Comparison of ENCODE assay signal across 10 mouse cellular contexts in genomic region chr2:16706227-16706626, GRCm38 (mm10).
DNase-seq lines count a peak whose midpoint lies in the region; ATAC-seq and TF ChIP-seq lines count a peak whose summit lies in the region.
"Had no signal": no experiment of that assay in that cellular context is flagged by ENCODE, and none has a peak within 500 bp of the region (broad histone marks: within the 10 kb centered on the region; RNA-seq: fewer than 3 reads in every experiment).

No protein-coding gene starts in this region.

- no peak for TF ChIP-seq POLR2A in thymus, adult 2 months (IDR thresholded peaks at IDR 0.05; ENCODE audit: control insufficient read depth, extremely low read depth, insufficient read depth, low read length, poor library complexity)
- TF ChIP-seq POLR2A in bone marrow, adult 2 months (IDR thresholded peaks at IDR 0.05; ENCODE audit: borderline replicate concordance, control insufficient read depth, low read depth, low read length) = no peak

- H3K27ac ChIP-seq in thymus, adult 2 months (ENCODE audit: control insufficient read depth, insufficient read depth, low read length) = no peak overlapping the region
- H3K27ac ChIP-seq in bone marrow, adult 2 months (ENCODE audit: control insufficient read depth, insufficient read depth, low read depth, low read length, poor library complexity) = no peak overlapping the region
- H3K27ac ChIP-seq in neural tube, embryonic 15.5 days (replicated peaks) = no peak overlapping the region
- H3K27ac ChIP-seq: embryonic facial prominence, embryonic 10.5 days; heart, embryonic 15.5 days; limb, embryonic 15.5 days had no signal

- no peak overlapping the region for H3K4me3 ChIP-seq in thymus, adult 2 months (ENCODE audit: control insufficient read depth, insufficient read depth, low read length)
- H3K4me3 ChIP-seq in bone marrow, adult 2 months (replicated peaks; ENCODE audit: control insufficient read depth, low read depth, low read length) = no peak overlapping the region
- H3K4me3 ChIP-seq in neural tube, embryonic 15.5 days (replicated peaks) = no peak overlapping the region
- H3K4me3 ChIP-seq: embryonic facial prominence, embryonic 10.5 days; heart, embryonic 15.5 days; limb, embryonic 15.5 days had no signal

- ATAC-seq in neural tube, embryonic 15.5 days (ENCODE audit: low FRiP score) = no peak

- DNase-seq in kidney, adult 9 months = peak; percentile 22
- DNase-seq in kidney, postnatal 14 days = no peak
- peak; percentile 48 for DNase-seq in thymus, adult 2 months
- DNase-seq in thymus, adult 18-20 months = no peak
- DNase-seq in spleen, adult 12 weeks (ENCODE audit: low spot score) = no peak

- 95% methylated on average over 2 of the region's 2 CpGs for WGBS in thymus, adult 2 months
- WGBS in bone marrow, adult 2 months = 80% methylated on average over 2 of the region's 2 CpGs
- WGBS in neural tube, embryonic 15.5 days = 93% methylated on average over 2 of the region's 2 CpGs

- H3K4me2 ChIP-seq in neural tube, embryonic 15.5 days = no peak overlapping the region
- H3K4me2 ChIP-seq: heart, embryonic 15.5 days; limb, embryonic 15.5 days had no signal

- no peak overlapping the region for H3K9ac ChIP-seq in neural tube, embryonic 15.5 days (replicated peaks)
- H3K9ac ChIP-seq: heart, embryonic 15.5 days; limb, embryonic 15.5 days had no signal

- no peaks in the 10 kb centered on the region for H3K36me3 ChIP-seq in thymus, adult 2 months (ENCODE audit: control insufficient read depth, insufficient read depth, low read length)
- no peaks in the 10 kb centered on the region for H3K36me3 ChIP-seq in neural tube, embryonic 15.5 days
- H3K36me3 ChIP-seq: embryonic facial prominence, embryonic 10.5 days; heart, embryonic 15.5 days; limb, embryonic 15.5 days had no signal

- no peaks in the 10 kb centered on the region for H3K4me1 ChIP-seq in thymus, adult 2 months (replicated peaks; ENCODE audit: control insufficient read depth, insufficient read depth, low read length)
- H3K4me1 ChIP-seq in bone marrow, adult 2 months (ENCODE audit: control insufficient read depth, insufficient read depth, low read length) = no peaks in the 10 kb centered on the region
- H3K4me1 ChIP-seq in neural tube, embryonic 15.5 days = no peaks in the 10 kb centered on the region
- H3K4me1 ChIP-seq: heart, embryonic 15.5 days; limb, embryonic 15.5 days had no signal

- no peak for TF ChIP-seq CTCF in thymus, adult 2 months (IDR thresholded peaks at IDR 0.05; ENCODE audit: borderline replicate concordance, control insufficient read depth, extremely low read depth, insufficient read depth, low read length, poor library complexity)
- TF ChIP-seq CTCF in bone marrow, adult 2 months (IDR thresholded peaks at IDR 0.05; ENCODE audit: control insufficient read depth, insufficient read depth, low read length) = peak; percentile 22; the same call in 1 of the 2 replicates

- H3K27me3 ChIP-seq in thymus, adult 2 months (ENCODE audit: control insufficient read depth, insufficient read depth, low read length) = no peaks in the 10 kb centered on the region
- no peaks in the 10 kb centered on the region for H3K27me3 ChIP-seq in neural tube, embryonic 15.5 days (replicated peaks)
- H3K27me3 ChIP-seq: heart, embryonic 15.5 days; limb, embryonic 15.5 days had no signal

- no peaks in the 10 kb centered on the region for H3K9me3 ChIP-seq in neural tube, embryonic 15.5 days (replicated peaks)
- H3K9me3 ChIP-seq: embryonic facial prominence, embryonic 10.5 days; heart, embryonic 15.5 days; limb, embryonic 15.5 days had no signal

Comparison
In these comparisons a context has a peak if more than half of its experiments do, and no peak if none do; other contexts are left out.
1. DNase-seq: peak in kidney, adult 9 months (single experiment) and thymus, adult 2 months (single experiment); none in kidney, postnatal 14 days (single experiment), thymus, adult 18-20 months (0 of 2) and spleen, adult 12 weeks (single experiment).